Mouse (Mus musculus): ENCODE results near the gene Catip. TPM values are rescaled to one million over a fixed set of nuclear protein-coding genes. Genes with fewer than 3 reads are reported as not detected.

Gene Catip
- polyA plus RNA-seq, 2 experiments, result 0.73 to 4.2 TPM

DNA sequence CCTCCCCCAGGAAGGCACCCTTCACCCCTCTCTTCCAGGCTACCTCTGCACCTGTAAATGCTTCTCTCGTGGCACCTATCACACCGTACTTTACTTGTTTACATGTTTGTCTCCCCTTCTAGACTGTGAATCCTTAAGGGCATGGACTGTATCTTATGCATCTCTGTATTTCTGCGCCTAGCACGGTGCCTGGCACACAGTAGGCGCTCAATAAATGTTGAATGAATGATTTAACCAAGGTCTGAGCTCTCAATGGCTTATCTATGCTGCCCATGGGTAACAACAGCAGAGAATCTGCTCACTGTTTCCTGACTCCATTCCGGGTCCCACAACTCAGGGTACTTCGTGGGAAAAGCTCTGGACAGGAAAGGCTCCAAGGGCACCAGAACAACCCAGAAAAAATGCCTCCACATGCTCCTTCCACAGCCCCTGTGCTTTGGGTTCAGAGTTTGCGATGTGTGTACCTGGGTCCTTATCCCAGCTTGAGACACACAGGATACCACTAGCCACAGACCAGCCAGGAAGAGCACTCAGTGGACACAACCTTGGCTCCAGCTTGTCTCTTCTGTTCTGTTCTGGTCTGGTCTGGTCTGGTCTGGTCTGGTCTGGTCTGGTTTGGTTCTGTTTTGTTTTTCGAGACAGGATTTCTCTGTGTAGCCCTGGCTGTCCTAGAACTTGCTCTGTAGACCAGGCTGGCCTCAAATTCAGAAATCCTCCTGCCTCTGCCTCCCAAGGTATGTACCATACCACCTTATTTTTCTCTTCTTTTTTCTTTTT lies 8.3 kb upstream of the Catip start:
- no peak overlapping the region for H3K4me3 ChIP-seq (replicated peaks; ENCODE audit: low read length)
- no peaks in the 10 kb centered on the region for H3K9me3 ChIP-seq (ENCODE audit: control insufficient read depth, low read length)
- H3K9ac ChIP-seq (ENCODE audit: low read depth, low read length, severe bottlenecking), result no peak overlapping the region
- no peaks in the 10 kb centered on the region for H3K27me3 ChIP-seq (ENCODE audit: control insufficient read depth, insufficient read depth, low read length)
- DNase-seq (ENCODE audit: low spot score) (no peak), ATAC-seq (ENCODE audit: low FRiP score, low read depth) (no peak)
- H3K36me3 ChIP-seq (ENCODE audit: control insufficient read depth, insufficient read depth, low read length), result peaks cover 34% of the 10 kb centered on the region
- WGBS, result 88% methylated on average over 9 of the region's 9 CpGs
- no peak overlapping the region for H3K27ac ChIP-seq (replicated peaks; ENCODE audit: low read depth, low read length)
- no peaks in the 10 kb centered on the region for H3K4me1 ChIP-seq (ENCODE audit: control insufficient read depth, insufficient read depth, low read length)
- no peak overlapping the region for H3K4me2 ChIP-seq (replicated peaks; ENCODE audit: low read depth, low read length, severe bottlenecking)
- no peak for TF ChIP-seq POLR2A (IDR thresholded peaks at IDR 0.05; ENCODE audit: borderline replicate concordance, extremely low read depth, insufficient read depth, insufficient read length)

DNA sequence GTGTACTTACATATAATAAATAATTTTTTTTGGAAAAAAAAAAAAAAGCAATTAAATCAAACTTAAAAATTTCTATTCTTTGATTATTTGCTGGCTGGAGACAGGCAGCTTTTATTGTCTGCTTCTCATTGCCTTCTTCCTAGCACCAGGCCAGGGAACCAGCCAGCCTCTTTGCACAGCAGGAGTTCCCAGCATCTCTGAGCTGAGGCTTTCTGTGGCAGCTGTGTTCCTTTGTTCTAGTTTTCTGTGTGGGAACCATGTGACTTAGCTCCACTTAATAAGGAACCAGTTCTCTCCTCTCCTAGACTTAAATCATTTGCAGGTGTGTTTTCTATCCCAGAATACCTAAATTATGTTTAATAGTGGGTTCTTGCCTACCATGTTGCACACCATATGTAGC lies 4.4 kb upstream of the Catip start:
- Histone ChIP-seq H3K4me1 (ENCODE audit: control insufficient read depth, insufficient read depth, low read length) (peaks cover 6% of the 10 kb centered on the region; the same call in 1 of the 2 replicates), H3K4me2 (replicated peaks; ENCODE audit: low read depth, low read length, severe bottlenecking) (no peak overlapping the region), H3K9me3 (ENCODE audit: control insufficient read depth, low read length) (no peaks in the 10 kb centered on the region), H3K4me3 (replicated peaks; ENCODE audit: low read length) (no peak overlapping the region), H3K27ac (replicated peaks; ENCODE audit: low read depth, low read length) (no peak overlapping the region), H3K9ac (ENCODE audit: low read depth, low read length, severe bottlenecking) (no peak overlapping the region), H3K27me3 (ENCODE audit: control insufficient read depth, insufficient read depth, low read length) (no peaks in the 10 kb centered on the region), H3K36me3 (ENCODE audit: control insufficient read depth, insufficient read depth, low read length) (peaks cover 14% of the 10 kb centered on the region; the same call in 1 of the 2 replicates)
- ATAC-seq (ENCODE audit: low FRiP score, low read depth), result no peak
- TF ChIP-seq POLR2A (IDR thresholded peaks at IDR 0.05; ENCODE audit: borderline replicate concordance, extremely low read depth, insufficient read depth, insufficient read length), result no peak
- DNase-seq (ENCODE audit: low spot score), result no peak

DNA sequence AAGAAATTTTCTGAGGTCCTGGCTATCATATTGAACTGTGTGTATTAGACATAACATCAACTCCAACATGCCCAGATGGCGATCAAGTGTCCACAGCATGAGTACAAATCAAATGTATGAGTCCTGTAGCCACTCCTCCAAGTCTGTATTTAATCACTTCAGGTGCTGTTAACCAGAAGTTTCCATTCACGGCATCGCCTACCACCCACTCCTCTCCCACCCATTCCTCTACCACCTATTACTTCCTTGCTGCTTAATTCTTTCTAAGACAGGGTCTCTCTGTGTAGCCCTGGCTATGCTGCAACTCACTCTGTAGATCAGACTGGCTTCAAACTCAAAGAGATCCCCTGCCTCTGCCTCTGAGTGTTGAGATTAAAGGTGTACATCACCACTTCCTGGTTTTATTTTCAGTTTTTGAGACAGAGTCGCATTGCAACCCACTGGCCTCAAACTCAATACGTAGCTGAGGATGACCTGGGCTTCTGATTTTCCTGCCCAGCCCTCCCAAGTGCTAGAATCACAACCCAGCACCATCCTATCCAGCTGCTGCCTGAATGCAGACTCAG lies 1.9 kb upstream of the Catip start:
- H3K4me2 ChIP-seq (replicated peaks; ENCODE audit: low read depth, low read length, severe bottlenecking), result no peak overlapping the region
- peaks cover 7% of the 10 kb centered on the region; the same call in 1 of the 2 replicates for H3K4me1 ChIP-seq (ENCODE audit: control insufficient read depth, insufficient read depth, low read length)
- TF ChIP-seq POLR2A (IDR thresholded peaks at IDR 0.05; ENCODE audit: borderline replicate concordance, extremely low read depth, insufficient read depth, insufficient read length), result no peak
- H3K27ac ChIP-seq (replicated peaks; ENCODE audit: low read depth, low read length), result no peak overlapping the region
- no peaks in the 10 kb centered on the region for H3K9me3 ChIP-seq (ENCODE audit: control insufficient read depth, low read length)
- WGBS, result 61% methylated on average over 5 of the region's 5 CpGs
- H3K36me3 ChIP-seq (ENCODE audit: control insufficient read depth, insufficient read depth, low read length), result no peaks in the 10 kb centered on the region
- ATAC-seq (ENCODE audit: low FRiP score, low read depth) (no peak), DNase-seq (ENCODE audit: low spot score) (no peak)
- H3K27me3 ChIP-seq (ENCODE audit: control insufficient read depth, insufficient read depth, low read length), result no peaks in the 10 kb centered on the region
- H3K4me3 ChIP-seq (replicated peaks; ENCODE audit: low read length), result no peak overlapping the region
- no peak overlapping the region for H3K9ac ChIP-seq (ENCODE audit: low read depth, low read length, severe bottlenecking)

DNA sequence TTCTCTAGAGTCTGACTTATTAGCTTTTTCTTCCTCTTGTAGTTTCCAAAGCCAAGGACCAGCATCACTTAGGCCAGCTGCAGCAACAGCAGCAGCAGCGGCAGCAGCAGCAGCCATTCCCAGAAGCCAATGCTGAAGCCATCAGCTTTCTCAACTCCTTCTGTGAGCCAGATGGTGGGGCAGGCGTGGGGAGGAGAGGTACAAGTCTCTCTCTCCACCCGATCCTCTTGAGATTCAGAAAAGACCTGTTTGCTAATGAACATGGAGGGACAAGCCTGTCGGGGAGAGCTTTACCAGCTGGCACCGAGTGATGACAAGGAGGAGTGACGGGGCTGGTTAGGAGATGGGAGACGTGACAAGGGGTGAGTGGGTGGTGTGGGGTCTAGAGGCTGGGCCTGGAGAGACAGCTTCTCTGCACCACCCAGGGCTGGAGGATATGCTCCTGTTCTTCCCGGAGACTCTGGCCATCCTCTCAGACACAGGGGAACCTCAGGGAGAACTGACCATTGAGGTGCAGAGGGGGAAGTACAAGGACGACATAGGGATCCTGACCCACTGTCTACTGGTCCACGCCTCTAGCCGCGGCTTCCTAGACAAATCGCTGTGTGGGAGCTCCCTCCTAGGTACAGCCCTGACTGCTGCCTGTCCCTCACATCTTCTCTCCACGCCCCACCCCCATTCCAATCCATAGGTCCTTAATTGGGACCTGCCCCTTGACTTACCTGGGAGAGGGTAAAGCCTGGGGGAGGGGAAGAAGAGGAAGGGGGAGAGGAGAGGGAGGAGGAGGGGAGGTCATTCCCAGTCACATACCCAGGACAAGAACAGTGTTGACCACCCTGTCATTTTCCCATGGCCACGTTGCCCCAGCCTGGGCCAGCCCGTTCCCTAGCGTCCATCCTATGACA lies 669 bp downstream of the Catip start:
- H3K9ac ChIP-seq (ENCODE audit: low read depth, low read length, severe bottlenecking), result no peak overlapping the region

DNA sequence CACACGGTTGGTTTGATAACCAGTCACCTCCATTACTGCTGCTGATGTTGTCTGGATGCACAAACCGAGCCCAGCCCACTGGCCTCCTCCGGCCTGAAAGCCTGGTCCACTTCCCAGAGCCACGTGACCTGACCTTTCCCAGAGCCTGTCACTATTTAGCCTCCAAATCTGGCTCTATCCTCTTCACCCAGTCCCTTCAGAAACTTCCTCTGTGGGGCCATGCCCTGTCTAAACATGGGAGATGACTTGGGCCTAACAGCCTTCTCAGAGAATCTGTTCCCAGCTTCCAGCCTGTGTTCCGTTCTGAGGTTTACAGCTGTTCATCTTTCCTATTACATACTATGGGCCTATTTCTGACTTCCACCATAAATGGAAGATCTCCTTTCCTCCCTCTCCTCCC lies 1.5 kb downstream of the Catip start:
- no peak for TF ChIP-seq POLR2A (IDR thresholded peaks at IDR 0.05; ENCODE audit: borderline replicate concordance, extremely low read depth, insufficient read depth, insufficient read length)
- Histone ChIP-seq H3K9ac (ENCODE audit: low read depth, low read length, severe bottlenecking) (no peak overlapping the region), H3K36me3 (ENCODE audit: control insufficient read depth, insufficient read depth, low read length) (no peaks in the 10 kb centered on the region), H3K4me1 (ENCODE audit: control insufficient read depth, insufficient read depth, low read length) (peaks cover 10% of the 10 kb centered on the region), H3K9me3 (ENCODE audit: control insufficient read depth, low read length) (no peaks in the 10 kb centered on the region), H3K4me2 (replicated peaks; ENCODE audit: low read depth, low read length, severe bottlenecking) (no peak overlapping the region), H3K27me3 (ENCODE audit: control insufficient read depth, insufficient read depth, low read length) (no peaks in the 10 kb centered on the region), H3K4me3 (replicated peaks; ENCODE audit: low read length) (no peak overlapping the region), H3K27ac (replicated peaks; ENCODE audit: low read depth, low read length) (no peak overlapping the region)
- 59% methylated on average over 5 of the region's 5 CpGs for WGBS
- ATAC-seq (ENCODE audit: low FRiP score, low read depth) (no peak), DNase-seq (ENCODE audit: low spot score) (no peak)

More for the DNA sequence above, 669 bp downstream of the Catip start:
- ATAC-seq (ENCODE audit: low FRiP score, low read depth) (no peak), DNase-seq (ENCODE audit: low spot score) (no peak)
- peak overlapping the region; percentile 61; the same call in 1 of the 2 replicates for H3K27ac ChIP-seq (replicated peaks; ENCODE audit: low read depth, low read length)
- TF ChIP-seq POLR2A (IDR thresholded peaks at IDR 0.05; ENCODE audit: borderline replicate concordance, extremely low read depth, insufficient read depth, insufficient read length), result no peak
- 53% methylated on average over 17 of the region's 17 CpGs for WGBS
- H3K4me1 ChIP-seq (ENCODE audit: control insufficient read depth, insufficient read depth, low read length), result peaks cover 7% of the 10 kb centered on the region; the same call in 1 of the 2 replicates
- H3K27me3 ChIP-seq (ENCODE audit: control insufficient read depth, insufficient read depth, low read length), result no peaks in the 10 kb centered on the region
- H3K4me3 ChIP-seq (replicated peaks; ENCODE audit: low read length), result peak overlapping the region; percentile 16
- H3K4me2 ChIP-seq (replicated peaks; ENCODE audit: low read depth, low read length, severe bottlenecking), result peak overlapping the region; percentile 38
- H3K9me3 ChIP-seq (ENCODE audit: control insufficient read depth, low read length), result no peaks in the 10 kb centered on the region
- H3K36me3 ChIP-seq (ENCODE audit: control insufficient read depth, insufficient read depth, low read length), result no peaks in the 10 kb centered on the region
